ENCODE assay signal across 11 mouse cellular contexts in genomic region chr8:121180474-121181284, GRCm38 (mm10). TPM values are rescaled to one million over a fixed set of nuclear protein-coding genes. Genes with fewer than 3 reads are reported as not detected.
A peak's percentile ranks its signal among the peaks of the same experiment; 100 is the strongest.
DNase-seq lines count a peak whose midpoint lies in the region; ATAC-seq and TF ChIP-seq lines count a peak whose summit lies in the region.
"Had no signal": no experiment of that assay in that cellular context is flagged by ENCODE, and none has a peak within 500 bp of the region (broad histone marks: within the 10 kb centered on the region; RNA-seq: fewer than 3 reads in every experiment).

No protein-coding gene starts in this region.

- no peak for TF ChIP-seq CTCF in lung, adult 2 months (IDR thresholded peaks at IDR 0.05; ENCODE audit: insufficient read depth, low read length)

- H3K4me3 ChIP-seq in lung, embryonic 16.5 days (ENCODE audit: low read length): no peak overlapping the region
- H3K4me3 ChIP-seq in lung, adult 2 months (replicated peaks; ENCODE audit: extremely low read depth, low read depth, low read length): no peak overlapping the region
- H3K4me3 ChIP-seq in embryonic facial prominence, embryonic 13.5 days: no peak overlapping the region
- no peak overlapping the region for H3K4me3 ChIP-seq in hindbrain, embryonic 12.5 days
- H3K4me3 ChIP-seq in neural tube, embryonic 13.5 days: no peak overlapping the region

- no peak overlapping the region for H3K4me2 ChIP-seq in lung, embryonic 16.5 days (ENCODE audit: low read depth, low read length)
- H3K4me2 ChIP-seq in embryonic facial prominence, embryonic 13.5 days: peak overlapping the region; percentile 46
- peak overlapping the region; percentile 26 for H3K4me2 ChIP-seq in hindbrain, embryonic 12.5 days (replicated peaks)
- H3K4me2 ChIP-seq in neural tube, embryonic 13.5 days: peak overlapping the region; percentile 43

- 44% methylated on average over 21 of the region's 21 CpGs for WGBS in lung, embryonic 16.5 days
- WGBS in lung, adult 2 months: 63% methylated on average over 21 of the region's 21 CpGs
- 18% methylated on average over 21 of the region's 21 CpGs for WGBS in embryonic facial prominence, embryonic 13.5 days
- 27% methylated on average over 21 of the region's 21 CpGs for WGBS in hindbrain, embryonic 12.5 days
- 16% methylated on average over 21 of the region's 21 CpGs for WGBS in neural tube, embryonic 13.5 days

- peaks cover 2% of the 10 kb centered on the region; the same call in 1 of the 2 replicates for H3K27me3 ChIP-seq in lung, embryonic 16.5 days (ENCODE audit: control insufficient read depth, insufficient read depth, low read depth, low read length)
- H3K27me3 ChIP-seq in embryonic facial prominence, embryonic 13.5 days: no peaks in the 10 kb centered on the region
- peaks cover 11% of the 10 kb centered on the region for H3K27me3 ChIP-seq in hindbrain, embryonic 12.5 days
- H3K27me3 ChIP-seq in neural tube, embryonic 13.5 days: peaks cover 23% of the 10 kb centered on the region

- no peak for DNase-seq in lung, adult 2 months
- DNase-seq in thymus, postnatal 25 days: no peak
- DNase-seq in cerebellum, adult 11-12 months: no peak
- DNase-seq in layer of hippocampus, postnatal 36 days: no peak
- DNase-seq: adrenal gland, postnatal 36 days; cerebellum, postnatal 10 days; right cerebral cortex, adult 18-20 months had no signal

- H3K9me3 ChIP-seq in lung, embryonic 16.5 days (ENCODE audit: control insufficient read depth, low read length): no peaks in the 10 kb centered on the region
- no peaks in the 10 kb centered on the region for H3K9me3 ChIP-seq in embryonic facial prominence, embryonic 13.5 days
- no peaks in the 10 kb centered on the region for H3K9me3 ChIP-seq in hindbrain, embryonic 12.5 days (replicated peaks)
- no peaks in the 10 kb centered on the region for H3K9me3 ChIP-seq in neural tube, embryonic 13.5 days

- peaks cover 14% of the 10 kb centered on the region for H3K4me1 ChIP-seq in lung, embryonic 16.5 days (replicated peaks; ENCODE audit: control insufficient read depth, insufficient read depth, low read length)
- H3K4me1 ChIP-seq in lung, adult 2 months (ENCODE audit: control insufficient read depth, insufficient read depth, low read length): 0 out of 2 replicates have a peak, but pooled peaks cover 2% of the 10 kb centered on the region
- peaks cover 24% of the 10 kb centered on the region for H3K4me1 ChIP-seq in embryonic facial prominence, embryonic 13.5 days
- H3K4me1 ChIP-seq in hindbrain, embryonic 12.5 days: peaks cover 27% of the 10 kb centered on the region
- peaks cover 22% of the 10 kb centered on the region for H3K4me1 ChIP-seq in neural tube, embryonic 13.5 days (replicated peaks)

- no peak overlapping the region for H3K27ac ChIP-seq in lung, embryonic 16.5 days (ENCODE audit: low read length)
- peak overlapping the region; percentile 68; the same call in 1 of the 2 replicates for H3K27ac ChIP-seq in embryonic facial prominence, embryonic 13.5 days
- peak overlapping the region; percentile 68 for H3K27ac ChIP-seq in hindbrain, embryonic 12.5 days
- 0 out of 2 replicates have a peak overlapping the region, but pooled peaks have one; percentile 50 for H3K27ac ChIP-seq in neural tube, embryonic 13.5 days (replicated peaks)

- H3K36me3 ChIP-seq in lung, embryonic 16.5 days (ENCODE audit: control insufficient read depth, insufficient read depth, low read length): no peaks in the 10 kb centered on the region
- H3K36me3 ChIP-seq in embryonic facial prominence, embryonic 13.5 days: no peaks in the 10 kb centered on the region
- H3K36me3 ChIP-seq in hindbrain, embryonic 12.5 days: no peaks in the 10 kb centered on the region
- H3K36me3 ChIP-seq in neural tube, embryonic 13.5 days: no peaks in the 10 kb centered on the region

- ATAC-seq in lung, embryonic 16.5 days (ENCODE audit: low read depth): peak; percentile 1; the same call in 1 of the 2 replicates
- 0 out of 2 replicates have a peak, but pooled peaks have one; percentile 44 for ATAC-seq in embryonic facial prominence, embryonic 13.5 days (ENCODE audit: insufficient number of reproducible peaks, insufficient read depth, low FRiP score, low TSS enrichment, low read depth)
- ATAC-seq in hindbrain, embryonic 12.5 days (ENCODE audit: low FRiP score): peak; percentile 67
- ATAC-seq in neural tube, embryonic 13.5 days (ENCODE audit: low read depth): peak; percentile 30

- no peak overlapping the region; the same call in 1 of the 2 replicates for H3K9ac ChIP-seq in lung, embryonic 16.5 days (ENCODE audit: low read length)
- H3K9ac ChIP-seq in embryonic facial prominence, embryonic 13.5 days: no peak overlapping the region; the same call in 1 of the 2 replicates
- no peak overlapping the region for H3K9ac ChIP-seq in hindbrain, embryonic 12.5 days
- 0 out of 2 replicates have a peak overlapping the region, but pooled peaks have one; percentile 49 for H3K9ac ChIP-seq in neural tube, embryonic 13.5 days

- TF ChIP-seq POLR2A in lung, adult 2 months (IDR thresholded peaks at IDR 0.05; ENCODE audit: borderline replicate concordance, extremely low read depth, low read depth, low read length): no peak

RNA-seq across cellular contexts. Expression of gene Foxl1, which starts 52.9 kb away (rescaled TPM):
- 3.1 and 3.3 TPM in 2 replicates for polyA plus RNA-seq in lung, embryonic 16.5 days (2015; fragmentation: Nextera tagmentation; extraction: Ambion mirVana)
- 2.5 and 3.0 TPM in 2 replicates for polyA plus RNA-seq in lung, adult 2 months (2012; rRNA removed)
- 0.28 and 0.34 TPM in 2 replicates for polyA plus RNA-seq in embryonic facial prominence, embryonic 13.5 days (2015; fragmentation: Nextera tagmentation; extraction: Ambion mirVana)
- polyA plus RNA-seq in hindbrain, embryonic 12.5 days (2016; fragmentation: Nextera tagmentation; extraction: Ambion mirVana): 1.8 and 2.2 TPM in 2 replicates
- polyA plus RNA-seq in neural tube, embryonic 13.5 days (2015; fragmentation: Nextera tagmentation; extraction: Ambion mirVana): 0.70 and 0.84 TPM in 2 replicates
- not detected for total RNA-seq in layer of hippocampus, postnatal 36 days (2021)

Comparison
In these comparisons a context has a peak if more than half of its experiments do, and no peak if none do; other contexts are left out.
1. ATAC-seq: peak in every context shown above with its lines; median percentile 67 in hindbrain, embryonic 12.5 days; 44 in embryonic facial prominence, embryonic 13.5 days; 30 in neural tube, embryonic 13.5 days; 1 in lung, embryonic 16.5 days.